Mouse (Mus musculus) stomach, embryonic 16.5 days (tissue): ENCODE measurements at regions not wholly inside any gene's neighbourhood (a gene's known extent, or its start where the extent isn't known, plus 50 kb on each side); places are given as distances from the start of the nearest gene placed in this dataset.
"Not testable (repeated sequence)": the region's sequence is repeated elsewhere in the genome, so short reads cannot be mapped to it uniquely, and the experiment has no call there.

Source experiments
- ATAC-seq: fragments of 200-750 bp; cut with Nextera tagmentation; 2 replicates; pipeline ENCODE4 v1.8.0; 2017; ENCODE audit warnings: moderate number of reproducible peaks, moderate TSS enrichment; ENCODE audit not compliant: insufficient read depth, low FRiP score
- H3K27ac ChIP-seq: fragments of 300-500 bp; sonication (generic); 2 replicates; pipeline ENCODE4 v1.5.1; 2014; ENCODE audit warnings: low read length
- H3K27me3 ChIP-seq: fragments of 300-500 bp; sonication (generic); 2 replicates; pipeline ENCODE4 v1.6.1; 2014; ENCODE audit warnings: low read length, control low read depth, mixed read lengths; ENCODE audit not compliant: control insufficient read depth, insufficient read depth
- H3K36me3 ChIP-seq: fragments of 300-500 bp; sonication (generic); 2 replicates; pipeline ENCODE4 v1.6.1; 2014; ENCODE audit warnings: low read length; ENCODE audit not compliant: control insufficient read depth, insufficient read depth
- H3K4me1 ChIP-seq: fragments of 300-500 bp; sonication (generic); 2 replicates; pipeline ENCODE4 v1.6.1; 2014; ENCODE audit warnings: low read length, control low read depth, mixed read lengths; ENCODE audit not compliant: control insufficient read depth, insufficient read depth
- H3K4me2 ChIP-seq: fragments of 300-500 bp; sonication (generic); 2 replicates; pipeline ENCODE4 v1.6.1; 2014; ENCODE audit warnings: low read depth, low read length, mixed read lengths
- H3K4me3 ChIP-seq: fragments of 300-500 bp; sonication (generic); replicated peaks from 2 replicates; pipeline ENCODE4 v1.5.1; 2014; ENCODE audit warnings: mild to moderate bottlenecking, low read length
- H3K9ac ChIP-seq: fragments of 300-500 bp; sonication (generic); 2 replicates; pipeline ENCODE4 v1.6.1; 2014; ENCODE audit warnings: low read length
- H3K9me3 ChIP-seq: fragments of 300-500 bp; sonication (generic); replicated peaks from 2 replicates; pipeline ENCODE4 v1.6.1; 2016; ENCODE audit warnings: low read length, control low read depth; ENCODE audit not compliant: control insufficient read depth
- WGBS: fragments of 180-500 bp; shearing (Covaris S2); extraction: QIAGEN DNeasy Blood & Tissue Kit; methylation state at CpG from one replicate; pipeline ENCODE4 v1.1.7; 2014; 5-methylcytosine and 5-hydroxymethylcytosine counted together

- no peaks in the 10 kb centered on the region for H3K9me3 ChIP-seq
- H3K4me3 ChIP-seq: no peak overlapping the region
- ATAC-seq: no peak
- no peaks in the 10 kb centered on the region for H3K27me3 ChIP-seq
- WGBS: 22% methylated on average over 2 of the region's 2 CpGs
- no peak overlapping the region for H3K4me2 ChIP-seq
- H3K27ac ChIP-seq: no peak overlapping the region
- H3K36me3 ChIP-seq: no peaks in the 10 kb centered on the region
- no peak overlapping the region for H3K9ac ChIP-seq
- H3K4me1 ChIP-seq: peaks cover 4% of the 10 kb centered on the region; the same call in 1 of the 2 replicates
These were observed 58.5 kb downstream of the Olfr987 start for GRCm38 (mm10) chr2:85280580-85280979.

DNA sequence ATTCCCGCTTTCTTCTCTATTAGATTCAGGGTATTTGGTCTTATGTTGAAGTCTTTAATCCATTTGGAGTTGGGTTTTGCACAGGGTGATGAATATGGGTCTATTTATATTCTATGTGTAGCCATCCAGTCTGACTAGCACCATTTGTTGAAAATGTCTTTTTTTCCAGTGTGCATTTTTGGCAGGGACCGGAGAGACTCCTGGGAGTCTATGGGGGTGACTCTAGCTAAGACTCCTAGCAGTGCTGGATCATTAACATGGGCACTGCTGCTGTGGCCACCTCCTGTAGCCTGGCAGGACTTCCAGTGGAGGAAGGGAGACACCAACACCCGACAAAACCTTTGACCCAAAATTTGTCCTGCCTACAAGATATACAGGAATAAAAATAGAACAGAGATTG, 61.0 kb downstream of the Olfr987 start:
- no peaks in the 10 kb centered on the region for H3K4me1 ChIP-seq
- no peaks in the 10 kb centered on the region for H3K36me3 ChIP-seq
- no peaks in the 10 kb centered on the region for H3K27me3 ChIP-seq
- no peaks in the 10 kb centered on the region for H3K9me3 ChIP-seq
- H3K4me2 ChIP-seq: no peak overlapping the region
- no peak overlapping the region for H3K9ac ChIP-seq
- 76% methylated on average over 3 of the region's 3 CpGs for WGBS
- H3K27ac ChIP-seq: no peak overlapping the region
- ATAC-seq: no peak
- H3K4me3 ChIP-seq: no peak overlapping the region

DNA sequence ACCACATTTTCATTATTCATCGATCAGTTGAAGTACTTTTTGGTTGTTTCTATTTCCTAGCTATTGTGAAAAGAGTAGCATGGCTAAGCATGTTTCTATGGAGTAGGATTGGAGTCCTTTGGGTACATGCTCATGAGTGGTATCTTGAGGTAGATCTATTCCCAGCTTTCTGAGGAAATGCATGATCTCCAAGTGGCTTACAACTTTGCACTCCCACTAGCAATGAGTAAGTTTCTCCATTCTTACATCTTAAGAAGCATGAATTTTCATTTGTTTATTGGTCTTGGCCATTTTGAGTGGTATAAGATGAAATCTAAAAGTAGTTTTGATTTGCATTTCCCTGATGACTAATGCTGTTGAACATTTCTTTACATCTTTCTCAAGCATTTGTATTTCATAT, 61.7 kb downstream of the Olfr987 start:
- Histone ChIP-seq H3K27ac (no peak overlapping the region), H3K36me3 (no peaks in the 10 kb centered on the region), H3K9me3 (no peaks in the 10 kb centered on the region), H3K4me1 (no peaks in the 10 kb centered on the region), H3K27me3 (no peaks in the 10 kb centered on the region), H3K4me3 (no peak overlapping the region), H3K9ac (no peak overlapping the region), H3K4me2 (no peak overlapping the region)
- no peak for ATAC-seq
- WGBS: 93% methylated on average over 1 of the region's 1 CpGs

GRCm38 (mm10) chr2:85266813-85267212, 69.8 kb upstream of the Lrrc55 start:
- ATAC-seq, H3K4me1 ChIP-seq, H3K4me2 ChIP-seq, H3K27me3 ChIP-seq, H3K27ac ChIP-seq, H3K36me3 ChIP-seq, H3K4me3 ChIP-seq, H3K9me3 ChIP-seq, H3K9ac ChIP-seq: not testable (repeated sequence)
- 82% methylated on average over 14 of the region's 14 CpGs for WGBS

GRCm38 (mm10) chr2:85265667-85266066, 68.7 kb upstream of the Lrrc55 start:
- no peaks in the 10 kb centered on the region for H3K27me3 ChIP-seq
- ATAC-seq: peak; percentile 53; the same call in 1 of the 2 replicates
- H3K36me3 ChIP-seq: no peaks in the 10 kb centered on the region
- H3K4me3 ChIP-seq: no peak overlapping the region
- H3K27ac ChIP-seq: no peak overlapping the region
- no peaks in the 10 kb centered on the region for H3K4me1 ChIP-seq
- no peaks in the 10 kb centered on the region for H3K9me3 ChIP-seq
- no peak overlapping the region for H3K9ac ChIP-seq
- no peak overlapping the region for H3K4me2 ChIP-seq

DNA sequence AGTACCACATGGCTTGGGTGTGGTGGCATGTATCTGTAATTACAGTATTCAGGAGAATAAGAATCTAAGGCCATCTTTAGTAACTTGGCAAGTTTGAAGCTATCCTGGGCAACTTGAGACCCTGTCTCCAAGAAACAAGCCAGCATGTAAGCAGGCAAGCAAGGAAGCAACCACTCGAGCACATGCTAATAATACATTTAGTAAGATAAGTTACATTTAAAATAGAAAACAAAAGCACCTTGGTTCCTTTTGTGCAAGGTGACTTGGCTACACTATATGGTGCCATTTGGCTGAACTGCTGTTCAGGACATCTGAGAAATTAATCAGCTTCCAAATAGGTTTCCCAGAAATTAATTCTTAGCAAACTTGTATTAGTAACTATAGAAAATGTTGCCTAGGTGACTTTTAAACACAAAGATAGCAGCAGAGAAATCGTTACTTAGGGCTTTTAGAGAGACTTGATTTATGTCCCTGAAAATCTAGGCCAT, 68.1 kb upstream of the Lrrc55 start:
- Histone ChIP-seq H3K4me2 (no peak overlapping the region), H3K9ac (no peak overlapping the region), H3K36me3 (no peaks in the 10 kb centered on the region), H3K4me3 (no peak overlapping the region), H3K27ac (no peak overlapping the region), H3K4me1 (no peaks in the 10 kb centered on the region), H3K27me3 (no peaks in the 10 kb centered on the region), H3K9me3 (no peaks in the 10 kb centered on the region)
- no peak for ATAC-seq
- WGBS: 34% methylated on average over 2 of the region's 2 CpGs

GRCm38 (mm10) chr2:85257356-85257755, 60.4 kb upstream of the Lrrc55 start:
- Histone ChIP-seq H3K9ac (no peak overlapping the region), H3K4me1 (no peaks in the 10 kb centered on the region), H3K4me3 (no peak overlapping the region), H3K36me3 (no peaks in the 10 kb centered on the region), H3K9me3 (no peaks in the 10 kb centered on the region), H3K27me3 (no peaks in the 10 kb centered on the region), H3K27ac (no peak overlapping the region), H3K4me2 (no peak overlapping the region)
- no peak for ATAC-seq
- WGBS: 70% methylated on average over 3 of the region's 3 CpGs

- ATAC-seq: no peak
- Histone ChIP-seq H3K4me1 (no peaks in the 10 kb centered on the region), H3K4me3 (no peak overlapping the region), H3K36me3 (no peaks in the 10 kb centered on the region), H3K9ac (no peak overlapping the region), H3K4me2 (no peak overlapping the region), H3K27me3 (no peaks in the 10 kb centered on the region), H3K27ac (no peak overlapping the region), H3K9me3 (no peaks in the 10 kb centered on the region)
- WGBS: 66% methylated on average over 2 of the region's 2 CpGs
These were observed 58.6 kb upstream of the Lrrc55 start for GRCm38 (mm10) chr2:85255610-85256009.

DNA sequence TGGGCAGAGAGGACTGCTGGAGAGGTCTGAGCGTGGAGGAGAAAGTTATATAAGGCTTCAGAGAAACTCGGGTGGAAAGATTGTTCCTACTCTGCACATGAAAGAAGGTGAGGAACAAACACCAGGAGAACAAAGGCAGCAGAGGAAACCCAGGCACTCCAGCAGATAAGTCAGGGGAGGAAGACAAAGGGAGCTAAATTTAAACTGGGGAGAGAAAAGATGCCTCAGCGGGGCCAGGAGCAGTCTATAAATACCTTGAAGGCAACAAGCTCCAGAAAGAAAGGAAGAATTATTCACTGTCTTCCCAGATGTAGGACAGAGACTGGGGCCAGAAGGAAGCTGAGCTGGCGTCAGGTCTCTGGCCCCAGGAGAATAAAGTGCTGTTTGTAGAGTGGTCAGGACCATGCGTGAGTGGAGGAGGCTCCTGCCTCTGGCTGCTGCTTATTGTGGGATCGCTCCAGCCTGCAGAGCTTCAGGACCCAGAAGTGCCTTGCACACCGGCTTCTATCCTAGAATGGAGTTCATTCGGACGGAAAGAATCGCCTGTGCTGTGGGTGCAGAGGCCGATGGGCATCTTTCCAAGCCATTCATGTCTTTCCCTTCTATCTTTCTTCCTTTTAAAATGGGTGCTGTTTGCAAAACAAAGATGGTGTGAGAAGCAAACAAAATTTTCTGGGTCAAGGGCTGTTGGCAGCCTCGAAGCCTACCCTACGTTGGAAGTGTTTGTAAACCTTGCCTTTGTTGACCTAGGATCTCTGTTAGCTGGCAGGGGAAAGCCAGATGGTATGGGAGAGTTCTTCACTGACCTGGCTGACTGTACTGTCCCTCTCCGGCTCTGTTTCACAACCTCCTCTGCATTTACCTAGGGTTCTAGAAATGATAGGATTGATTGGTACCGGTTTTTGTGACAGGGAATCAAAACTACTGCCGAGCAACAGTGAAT, 55.6 kb upstream of the Lrrc55 start:
- H3K27ac ChIP-seq: no peak overlapping the region
- no peak overlapping the region for H3K4me2 ChIP-seq
- ATAC-seq: 0 out of 2 replicates have a peak, but pooled peaks have one; percentile 21
- H3K9me3 ChIP-seq: no peaks in the 10 kb centered on the region
- no peak overlapping the region for H3K9ac ChIP-seq
- WGBS: 37% methylated on average over 16 of the region's 16 CpGs
- H3K4me3 ChIP-seq: no peak overlapping the region
- no peaks in the 10 kb centered on the region for H3K4me1 ChIP-seq
- no peaks in the 10 kb centered on the region for H3K27me3 ChIP-seq
- no peaks in the 10 kb centered on the region for H3K36me3 ChIP-seq
